Mouse (Mus musculus) cerebellum, postnatal 25 days (tissue): ENCODE measurements around the gene Wdr90.

ENCODE experiments used
- DNase-seq, 2 experiments: peaks; one replicate each; pipeline ENCODE4 v3.0.0; 2021; ENCODE audit warnings: mixed read lengths in 2 of 2

Gene Wdr90

DNA sequence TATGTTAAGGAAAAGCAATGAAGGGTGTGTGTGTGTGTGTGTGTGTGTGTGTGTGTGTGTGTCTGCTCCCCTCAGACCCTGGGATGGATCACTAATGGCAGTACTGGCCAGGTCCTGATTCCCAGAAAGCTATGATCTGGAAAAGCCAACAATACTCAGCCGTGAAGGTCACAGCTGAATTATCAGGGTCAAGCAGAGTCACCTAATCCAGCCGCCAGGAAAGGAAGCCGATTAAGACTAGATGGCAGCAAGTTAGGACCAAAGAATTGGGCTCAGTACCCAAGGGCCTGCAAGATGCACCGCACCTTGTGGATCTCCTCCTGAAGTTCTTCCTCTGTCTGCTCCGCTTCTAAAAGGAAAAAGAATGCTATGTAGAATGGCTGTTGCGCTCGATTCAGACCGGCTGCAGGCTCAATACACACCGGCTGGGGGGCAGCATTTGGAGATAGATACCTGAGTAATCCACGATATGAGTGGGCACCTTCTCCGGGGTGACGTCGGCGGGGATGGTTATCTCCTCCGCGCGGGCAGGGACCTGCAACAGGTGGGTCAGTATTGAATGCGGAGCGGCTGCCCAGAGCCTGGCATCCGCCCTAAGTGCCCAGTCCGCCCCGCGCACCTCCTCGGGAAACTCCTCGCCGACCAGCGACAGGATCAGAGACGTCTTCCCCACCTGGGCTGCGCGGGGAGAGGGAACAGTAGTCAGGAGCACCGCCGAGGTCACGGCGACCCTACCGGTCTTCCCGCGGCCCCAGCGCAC lies 17.5 kb downstream of the Wdr90 start:
- DNase-seq: peak in 1 of 2 experiments; percentile 66

DNA sequence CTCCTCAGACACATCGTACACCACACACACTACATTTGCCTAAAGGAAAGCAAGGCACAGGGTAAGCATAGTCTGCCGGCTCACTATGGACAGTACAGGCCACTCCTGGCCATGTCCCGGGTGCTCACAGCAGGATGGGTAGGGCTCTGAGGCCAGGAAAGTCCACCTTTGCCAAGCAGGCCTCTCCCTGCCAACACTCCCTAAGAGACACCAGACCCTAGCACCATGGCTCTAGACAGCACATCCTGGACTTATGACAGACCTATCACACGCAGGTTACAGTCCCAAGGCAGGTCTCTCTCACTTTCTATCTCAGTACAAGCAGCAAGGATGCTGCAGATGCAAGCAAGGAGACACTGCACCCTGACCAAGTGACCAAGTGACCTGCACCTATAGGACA lies 18.2 kb downstream of the Wdr90 start:
- DNase-seq: no peak

DNA sequence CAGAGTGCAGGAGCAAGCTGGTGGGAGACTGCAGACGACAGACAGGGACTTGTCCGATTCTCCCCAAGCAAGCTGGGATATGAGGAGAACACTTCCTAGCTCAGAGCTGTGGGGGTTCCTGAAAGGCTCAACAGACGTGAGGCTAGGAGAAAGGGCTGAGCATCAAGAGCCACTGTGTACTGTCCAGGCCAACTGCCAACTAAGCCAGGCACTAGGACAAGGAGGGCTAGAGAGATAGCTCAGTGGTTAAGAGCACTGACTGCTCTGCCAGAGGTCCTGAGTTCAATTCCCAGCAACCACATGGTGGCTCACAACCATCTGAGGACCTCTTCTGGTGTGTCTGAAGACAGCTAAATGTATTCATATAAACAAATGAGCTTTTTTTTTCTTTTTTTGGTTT lies 18.8 kb downstream of the Wdr90 start:
- DNase-seq: no peak

DNA sequence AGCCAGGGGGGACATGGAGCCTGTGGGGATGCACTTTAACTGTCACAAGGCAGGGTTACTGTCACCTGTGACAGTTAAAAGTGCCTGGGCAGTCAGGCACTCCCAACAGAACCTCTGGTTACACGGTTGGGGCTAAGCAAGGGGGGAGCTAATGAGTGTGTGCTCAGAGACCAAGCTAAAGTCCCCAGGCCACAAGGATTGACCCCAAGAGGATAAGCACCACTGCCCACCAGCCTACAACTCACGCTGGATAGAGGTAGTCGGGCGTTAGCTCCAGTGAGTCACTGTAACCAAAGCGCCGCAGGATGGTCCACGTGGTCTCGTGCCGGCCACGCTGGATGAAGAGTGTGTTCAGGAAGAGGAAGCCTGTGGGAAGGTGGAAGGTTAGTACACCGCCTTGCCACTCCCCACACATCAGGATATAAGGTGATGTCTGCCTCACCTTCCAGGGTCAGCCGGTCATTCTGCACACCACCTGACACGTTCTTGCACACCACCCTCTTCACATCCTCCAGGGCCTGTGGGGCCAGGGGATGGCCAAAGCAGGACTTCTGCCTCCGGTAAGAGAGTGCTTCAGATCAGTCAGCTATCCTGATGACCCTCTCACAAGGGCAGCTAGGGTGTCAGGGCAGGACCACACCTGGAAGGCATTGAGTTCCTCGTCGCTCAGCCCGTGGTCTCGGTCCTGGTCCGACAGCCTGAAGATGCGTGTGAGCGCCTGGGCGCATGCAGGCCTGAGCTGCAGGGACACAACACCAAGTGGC lies 20.0 kb downstream of the Wdr90 start, which contains the start of gene Gm20683:
Gene Gm20683, minus strand, starts transcription at position 647 of the 764 bp plus-strand sequence.
- DNase-seq: no peak

DNA sequence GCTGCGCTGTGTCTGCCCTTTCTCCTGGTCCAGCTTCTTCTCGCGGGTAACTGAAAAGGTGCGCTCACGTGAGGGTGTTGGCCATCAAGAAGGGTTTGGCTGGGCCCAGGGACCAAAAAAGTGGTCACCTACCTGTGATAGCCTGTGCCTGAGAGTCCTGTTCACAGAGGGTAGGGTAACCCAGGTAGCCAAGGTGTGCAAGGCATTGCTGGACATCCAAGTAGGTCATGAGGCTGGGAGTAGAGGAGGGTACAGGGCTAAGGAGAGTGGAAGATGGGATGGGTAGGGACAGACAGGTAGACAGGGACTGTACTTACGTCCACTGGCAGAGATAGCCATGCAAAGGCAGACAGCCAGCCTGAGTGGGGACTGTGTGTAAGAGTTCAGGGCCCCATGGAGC lies 20.8 kb downstream of the Wdr90 start:
- no peak for DNase-seq

DNA sequence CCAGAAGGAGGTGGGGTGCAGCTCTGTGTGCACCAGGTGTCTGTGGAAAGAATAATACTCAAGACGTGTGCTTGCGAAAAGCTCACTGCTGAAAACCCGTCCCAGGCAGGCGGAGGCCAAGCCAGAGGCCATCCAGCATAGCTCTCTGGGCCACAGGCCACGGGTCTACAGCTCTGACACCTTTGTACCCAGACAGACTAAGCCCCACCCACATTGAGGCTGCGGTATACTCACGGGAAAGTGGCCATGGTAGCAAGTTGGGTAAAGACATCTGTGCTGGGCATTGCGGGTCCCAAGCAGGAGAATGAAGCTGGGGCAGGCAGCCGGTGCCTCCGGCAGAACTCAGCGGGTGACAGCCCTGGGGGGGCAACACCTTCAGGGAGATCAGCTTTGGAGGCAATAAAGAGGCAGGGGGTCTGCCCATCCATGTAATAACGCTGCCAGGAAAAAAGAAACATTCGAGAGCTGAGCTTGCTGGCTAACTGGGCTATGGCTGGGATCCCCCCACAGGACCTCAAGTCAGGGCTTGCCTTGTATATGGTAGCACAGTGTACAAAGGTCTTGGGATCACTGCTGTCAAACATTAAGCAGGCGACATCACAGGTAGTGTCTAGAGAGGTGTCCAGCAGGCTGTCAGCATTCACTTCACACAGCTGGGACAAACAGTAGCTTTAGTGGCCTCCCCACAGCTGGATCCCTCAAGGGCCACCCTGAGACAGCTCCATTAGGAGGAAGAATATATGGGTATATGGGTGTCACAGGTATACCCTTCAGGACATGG lies 21.7 kb downstream of the Wdr90 start:
- DNase-seq: no peak

DNA sequence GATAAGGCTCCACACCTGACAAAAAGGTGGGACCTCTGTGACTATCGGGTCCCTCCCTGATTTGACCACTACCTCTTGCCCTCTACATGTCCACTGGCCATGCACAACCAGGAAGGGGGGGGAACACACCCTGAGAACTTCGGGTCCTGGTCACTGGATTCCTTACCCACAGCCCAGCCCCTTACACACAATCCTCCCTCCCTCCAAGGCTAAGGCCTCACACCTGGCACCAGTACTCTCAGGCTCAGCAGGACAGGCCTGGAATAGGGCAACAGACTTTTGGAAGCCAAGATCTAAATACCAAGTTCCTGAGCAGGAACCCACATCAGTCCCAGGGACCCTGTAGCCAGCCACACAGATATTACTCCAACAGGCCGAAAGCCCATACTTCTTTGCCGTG lies 22.4 kb downstream of the Wdr90 start:
- no peak for DNase-seq

DNA sequence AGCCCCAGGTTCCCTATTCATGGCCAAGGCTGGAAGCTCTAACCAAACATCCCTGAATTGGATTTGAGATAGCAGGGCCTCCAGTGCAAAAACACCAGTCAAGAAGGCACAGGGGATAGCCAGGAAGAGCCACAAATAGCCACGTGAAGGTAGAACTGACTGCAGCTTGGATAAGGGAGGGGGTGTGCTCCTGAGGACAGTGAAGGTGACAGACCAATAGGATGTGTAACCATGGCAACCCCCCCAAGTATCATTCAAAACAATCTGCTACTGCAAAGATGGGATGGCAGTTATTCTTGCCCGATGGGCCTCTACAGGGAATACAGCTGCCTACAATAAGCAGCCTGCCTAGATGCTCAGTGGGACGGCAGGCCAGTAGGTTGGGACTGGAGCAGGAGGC lies 23.8 kb downstream of the Wdr90 start:
- DNase-seq: no peak

DNA sequence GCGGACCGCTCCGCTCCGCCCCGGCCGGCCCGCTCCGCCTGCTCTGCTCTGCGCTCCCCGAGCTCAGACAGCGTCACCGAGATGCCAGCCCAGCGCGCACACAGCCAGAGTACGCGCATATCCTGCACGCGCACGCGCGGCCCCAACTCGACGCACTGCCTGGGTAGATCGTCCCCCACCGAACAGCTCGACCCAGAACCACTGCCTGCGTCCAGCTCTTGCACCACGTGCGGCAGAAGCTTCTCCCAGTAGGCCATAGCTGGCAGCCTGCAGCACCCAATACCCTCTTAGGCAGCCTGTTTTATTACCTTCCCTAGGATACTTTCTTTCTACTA lies 24.3 kb downstream of the Wdr90 start, which contains the start of gene Rhbdl1:
Gene Rhbdl1, minus strand, starts transcription at position 220 of the 335 bp plus-strand sequence.
- peak; percentile 90 to 93 for DNase-seq

DNA sequence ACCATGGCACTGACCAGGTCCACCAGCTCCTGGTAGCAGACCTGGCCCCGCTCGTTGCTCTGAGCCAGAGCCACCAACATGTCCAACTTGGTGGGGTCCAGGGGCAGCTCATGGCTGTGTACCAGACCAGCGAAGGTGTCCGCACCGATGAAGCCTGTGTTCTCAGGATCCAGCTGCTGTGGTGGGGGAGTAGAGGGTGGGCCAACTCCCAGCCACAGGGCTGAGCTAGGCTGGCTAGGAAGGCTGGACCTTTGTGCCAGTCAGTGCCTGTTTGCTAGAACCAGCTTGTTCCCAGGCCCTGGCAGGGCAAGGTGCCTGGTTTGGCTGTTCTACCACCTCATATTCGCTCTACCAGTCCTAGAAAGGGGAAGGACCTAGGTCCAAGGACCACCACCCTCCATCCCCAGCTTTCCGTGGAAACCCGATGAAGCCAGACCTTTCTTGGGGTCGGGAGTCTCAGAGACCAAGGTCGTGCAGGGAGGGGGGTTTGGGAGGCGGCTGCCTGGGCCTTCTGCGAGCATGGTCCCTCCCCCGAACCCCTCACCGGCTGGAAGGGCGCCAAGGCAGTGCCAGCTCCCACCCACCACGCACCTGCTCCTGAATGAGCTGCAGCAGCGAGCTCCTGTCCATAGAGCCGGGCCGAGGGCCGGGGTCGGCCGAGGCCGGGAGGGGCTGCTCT lies 24.8 kb downstream of the Wdr90 start:
- DNase-seq: peak; percentile 59 to 61

DNA sequence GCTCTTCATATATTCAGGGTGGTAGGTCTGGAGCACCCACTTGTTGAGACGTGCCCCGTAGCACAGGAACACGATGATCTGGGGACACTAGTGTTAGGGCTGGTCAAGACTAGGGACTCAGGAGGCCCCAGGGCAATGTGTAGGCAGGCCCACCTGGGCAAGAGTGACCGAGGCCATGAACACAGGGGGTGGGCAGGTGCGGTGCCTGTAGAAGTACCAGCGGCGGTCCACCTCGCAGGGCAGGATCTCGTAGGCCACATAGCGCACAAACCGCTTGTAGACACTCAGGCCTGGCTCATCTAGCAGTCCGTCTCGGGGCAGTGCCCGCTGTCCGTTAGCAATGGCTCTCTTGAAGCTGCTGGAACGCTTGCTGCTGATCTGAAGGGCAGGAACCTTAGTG lies 25.5 kb downstream of the Wdr90 start:
- DNase-seq: no peak

DNA sequence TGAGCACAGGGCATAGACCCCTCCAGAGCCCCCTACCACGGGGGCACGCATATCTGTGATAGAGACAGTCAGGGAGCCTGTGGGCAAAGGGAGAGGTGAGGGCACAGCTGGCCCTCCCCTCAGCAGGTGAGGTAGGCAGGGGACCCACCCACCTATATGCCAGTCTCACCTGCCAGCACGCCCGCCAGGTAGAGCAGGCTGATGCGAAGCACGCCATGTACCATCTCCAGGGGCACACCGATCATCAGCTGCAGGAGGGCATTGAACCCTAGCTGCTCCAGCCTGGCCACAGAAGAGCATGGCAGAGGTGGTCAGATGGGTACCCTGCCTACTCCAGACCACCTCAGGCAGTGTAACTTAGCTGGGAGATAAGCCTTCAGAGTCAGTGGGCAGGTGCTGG lies 26.0 kb downstream of the Wdr90 start:
- no peak for DNase-seq

DNA sequence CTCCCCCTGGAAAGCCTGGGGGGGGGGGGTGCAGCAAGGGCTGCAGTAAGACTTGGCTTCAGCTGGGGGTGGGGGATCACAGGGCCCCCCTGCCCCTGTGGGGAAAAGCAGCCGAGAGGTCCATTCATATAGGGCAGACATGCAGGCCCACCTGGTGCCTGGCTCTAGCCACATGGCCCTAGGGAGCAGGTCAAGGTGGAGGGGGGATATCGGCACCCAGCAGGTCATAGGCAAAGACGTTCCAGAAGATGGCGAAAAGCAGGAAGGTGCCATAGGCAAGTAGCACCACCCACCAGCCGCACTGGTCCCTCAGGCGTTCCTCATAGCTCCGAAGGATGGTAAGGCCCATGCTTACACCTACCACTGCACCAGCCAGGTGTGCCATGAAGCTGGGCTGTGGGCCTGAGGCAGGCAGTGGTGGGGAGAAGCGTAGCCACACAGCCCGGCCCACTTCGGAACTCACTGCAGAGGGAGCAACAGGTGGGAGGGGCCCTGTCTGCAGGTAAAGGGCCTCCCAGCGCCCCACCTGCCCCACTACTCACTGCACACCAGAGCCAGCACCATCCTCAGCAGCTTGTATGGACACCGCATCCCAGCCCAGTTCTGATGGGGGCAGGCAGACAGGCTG lies 26.6 kb downstream of the Wdr90 start:
- peak in 1 of 2 experiments; percentile 62 for DNase-seq

DNA sequence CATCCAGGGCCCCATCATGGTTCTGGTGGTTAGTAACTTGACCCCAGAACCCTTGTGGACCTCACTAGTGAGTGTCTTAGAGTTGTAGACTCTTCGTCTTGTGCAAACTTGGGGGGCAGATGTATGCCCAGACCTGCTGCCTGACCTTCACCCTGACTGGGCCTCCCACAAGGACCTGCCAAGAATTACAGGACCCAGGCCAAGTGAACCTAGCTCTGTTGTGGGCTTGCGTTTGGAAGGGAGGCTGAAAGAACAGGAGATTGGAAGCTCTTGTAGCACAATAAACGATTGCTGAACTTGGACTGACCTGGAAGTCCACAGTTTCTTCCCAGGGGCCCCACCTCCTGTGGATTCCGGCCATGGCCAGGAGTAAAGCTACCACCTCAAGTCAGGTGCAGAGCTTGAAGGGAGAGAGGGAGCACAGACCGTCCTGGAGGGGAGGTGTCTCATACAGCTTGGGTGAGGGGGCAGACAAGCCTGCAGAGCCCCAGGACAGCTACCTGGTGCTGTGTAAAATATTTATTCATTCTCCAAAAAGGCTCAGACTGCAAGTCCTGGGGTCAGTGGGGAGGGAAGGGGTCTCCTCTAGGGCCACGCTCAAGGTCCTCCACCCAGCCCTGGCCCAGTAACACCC lies 27.2 kb downstream of the Wdr90 start:
- DNase-seq: no peak

DNA sequence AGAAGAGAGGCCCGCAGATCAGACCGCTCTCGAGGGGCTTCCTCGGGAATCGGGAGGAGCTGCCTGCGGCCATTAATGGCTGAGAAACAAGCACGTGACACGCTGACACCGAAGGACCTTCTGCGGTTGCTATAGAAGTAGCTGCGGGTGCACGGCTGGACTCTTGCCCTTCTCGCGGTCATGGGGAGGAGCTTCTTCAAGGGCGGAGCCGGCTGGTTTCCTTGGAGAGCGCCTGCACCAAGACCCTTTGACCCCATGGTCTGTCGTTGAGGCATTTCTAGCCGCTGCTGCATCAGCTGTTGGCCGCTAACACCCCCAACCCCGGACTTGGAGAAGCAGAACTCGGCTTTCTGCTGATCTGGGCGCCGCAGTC lies 28.0 kb downstream of the Wdr90 start, which contains the start of gene Stub1:
Gene Stub1, minus strand, starts transcription at position 114 of the 373 bp plus-strand sequence.
- peak in 1 of 2 experiments; percentile 91 for DNase-seq

DNA sequence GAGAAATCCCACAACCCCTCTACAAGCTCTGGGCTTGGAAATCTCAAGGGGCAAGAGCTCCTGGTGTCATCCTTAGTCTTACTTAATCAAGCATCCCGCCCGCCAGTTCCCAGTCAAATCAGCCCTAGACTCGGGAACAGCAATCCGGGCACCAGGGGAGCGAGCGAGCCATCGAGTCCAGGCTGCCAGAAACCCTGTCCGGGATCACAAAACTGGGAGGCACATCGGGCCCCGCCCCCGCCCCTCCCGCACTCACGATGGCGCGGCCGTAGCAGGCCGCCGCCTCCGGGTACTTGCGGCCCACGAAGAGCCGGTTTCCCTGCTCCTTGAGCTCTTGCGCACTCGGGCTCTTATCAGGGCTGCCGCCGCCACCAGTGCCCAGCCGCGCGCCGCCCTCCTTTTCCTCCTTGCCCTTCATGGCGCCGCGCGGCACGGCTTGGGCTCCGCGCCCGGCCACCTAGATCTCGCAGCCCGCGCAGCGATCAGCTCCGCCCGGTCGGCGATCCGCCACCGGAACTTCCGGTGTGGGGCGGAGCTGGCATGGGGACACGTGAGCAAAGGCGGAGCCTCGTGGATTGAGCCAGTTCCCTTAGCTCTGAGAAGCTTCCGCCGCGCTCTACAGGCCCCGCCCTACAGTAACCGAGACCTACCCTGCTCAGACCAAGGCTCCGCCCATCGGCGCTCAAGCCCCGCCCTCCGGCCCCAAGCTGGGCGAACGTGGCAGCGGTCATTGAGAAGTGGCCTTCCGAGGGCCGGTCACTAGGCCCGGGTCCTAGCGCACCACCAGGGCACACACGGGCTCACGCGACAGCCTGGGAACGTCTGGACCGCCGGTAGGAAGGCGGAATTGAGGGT lies 28.6 kb downstream of the Wdr90 start:
- peak; percentile 99 to 100 for DNase-seq

DNA sequence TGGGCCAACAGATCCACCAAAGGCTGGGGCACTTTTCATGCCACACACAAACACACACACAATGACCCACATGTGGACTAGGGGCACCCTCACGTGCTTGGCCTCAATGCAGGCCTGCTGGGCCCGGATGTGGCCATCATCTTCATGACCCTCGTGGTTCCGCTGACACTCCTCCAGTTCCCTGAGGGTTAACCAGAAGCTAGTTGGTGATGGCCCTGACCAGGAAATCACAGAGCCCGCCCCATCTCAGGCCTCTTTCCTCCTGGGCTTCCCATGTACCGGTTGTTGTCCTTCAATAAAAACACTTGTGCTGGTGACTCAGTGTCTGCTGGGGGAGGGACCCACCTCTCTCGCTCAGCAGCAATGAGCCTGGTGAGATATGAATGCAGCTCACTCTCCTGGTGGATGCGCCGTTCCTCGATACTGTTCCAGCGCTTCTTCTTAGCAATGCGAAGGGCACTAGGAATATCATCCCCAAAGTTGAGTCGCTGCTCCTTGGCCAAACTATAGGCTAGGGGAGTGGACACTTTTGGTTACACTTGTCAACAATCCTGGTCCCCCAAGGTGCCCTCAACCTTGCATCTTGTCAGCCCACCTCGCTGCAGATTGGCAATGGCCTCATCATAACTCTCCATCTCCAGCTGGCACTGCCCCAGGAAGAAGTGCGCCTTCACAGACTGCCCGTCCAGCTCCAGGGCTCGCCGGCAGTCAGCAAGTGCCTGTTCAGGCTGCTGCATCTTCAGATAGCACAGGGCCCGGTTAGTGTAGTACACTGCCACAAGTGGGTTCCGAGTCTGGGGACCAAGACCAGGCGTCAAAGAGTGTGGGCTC lies 29.6 kb downstream of the Wdr90 start:
- DNase-seq: peak; percentile 49 to 70

DNA sequence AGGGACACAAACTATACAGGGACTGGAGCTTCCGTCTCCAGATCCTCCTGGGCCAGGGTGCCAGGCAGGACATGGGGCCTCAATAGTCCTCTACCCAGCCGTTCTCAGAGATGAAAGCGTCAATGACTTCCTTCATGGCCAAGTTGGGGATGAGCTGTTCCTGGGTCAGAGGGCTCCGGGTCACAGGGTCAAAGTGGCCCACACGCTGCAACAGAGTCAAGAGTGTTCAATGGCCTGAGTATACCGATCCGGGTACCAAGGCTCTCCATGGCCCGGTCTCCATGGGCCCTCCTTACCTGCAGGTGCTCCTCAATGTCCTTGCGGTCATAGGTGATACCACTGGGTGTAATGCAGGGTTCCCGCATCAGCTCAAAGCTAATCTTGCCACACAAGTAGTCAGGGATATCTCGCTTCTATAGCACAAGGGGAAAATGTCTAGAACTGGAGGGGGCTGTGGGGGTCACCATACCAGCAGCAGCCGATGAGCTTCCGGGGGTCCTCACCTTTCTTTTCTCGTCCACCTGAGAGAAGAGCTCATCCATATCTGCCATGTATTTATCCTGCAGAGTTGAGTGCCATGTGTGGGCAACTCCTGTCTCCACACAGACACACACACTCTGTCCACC lies 30.4 kb downstream of the Wdr90 start:
- DNase-seq: no peak

DNA sequence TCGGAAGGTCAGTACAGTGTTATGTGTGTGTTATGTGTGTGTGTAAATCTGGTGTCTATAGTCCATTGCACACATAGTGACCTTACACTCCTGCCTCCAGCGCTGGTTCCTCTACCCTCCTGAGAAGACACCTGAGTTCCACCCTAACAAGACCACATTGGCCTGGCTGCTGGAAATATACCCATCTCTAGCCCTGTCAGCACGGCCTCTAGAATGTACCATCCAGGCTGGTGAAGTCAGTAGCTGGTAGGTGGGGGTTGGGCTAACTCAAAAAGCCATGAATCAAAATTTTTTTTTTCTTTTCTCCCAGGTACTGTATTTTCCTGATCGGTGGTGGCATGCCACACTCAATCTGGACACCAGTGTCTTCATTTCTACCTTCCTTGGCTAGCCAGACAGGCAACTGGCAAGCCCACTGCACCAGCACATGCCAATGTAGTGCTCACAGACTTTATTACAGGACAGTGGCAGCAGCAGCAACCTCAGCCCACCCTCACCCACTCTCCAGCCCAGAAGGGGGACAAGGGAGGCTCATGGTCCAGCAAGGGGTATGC lies 31.0 kb downstream of the Wdr90 start:
- no peak for DNase-seq
